Mouse (Mus musculus) lung, embryonic 15.5 days (tissue): ENCODE results near the gene Ubxn10. TPM values are rescaled to one million over a fixed set of nuclear protein-coding genes. Genes with fewer than 3 reads are reported as not detected.

Experiments
- ATAC-seq: fragments of 200-750 bp; cut with Nextera tagmentation; 2 replicates; pipeline ENCODE4 v1.8.0; 2017; ENCODE audit warnings: moderate number of reproducible peaks, borderline replicate concordance; ENCODE audit not compliant: low FRiP score, low TSS enrichment; ENCODE audit errors: extremely low read depth
- H3K27ac ChIP-seq: fragments of 300-500 bp; sonication (generic); 2 replicates; pipeline ENCODE4 v1.5.1; 2015; ENCODE audit warnings: moderate library complexity, mild to moderate bottlenecking, inconsistent platforms
- H3K27me3 ChIP-seq: fragments of 300-500 bp; sonication (generic); 2 replicates; pipeline ENCODE4 v1.6.1; 2015; ENCODE audit warnings: inconsistent platforms
- H3K36me3 ChIP-seq: fragments of 300-500 bp; sonication (generic); 2 replicates; pipeline ENCODE4 v1.6.1; 2015; ENCODE audit warnings: inconsistent platforms
- H3K4me1 ChIP-seq: fragments of 300-500 bp; sonication (generic); 2 replicates; pipeline ENCODE4 v1.6.1; 2015; ENCODE audit warnings: inconsistent platforms
- H3K4me2 ChIP-seq: fragments of 300-500 bp; sonication (generic); 2 replicates; pipeline ENCODE4 v1.6.1; 2015; ENCODE audit warnings: inconsistent platforms, mild to moderate bottlenecking, moderate library complexity
- H3K4me3 ChIP-seq: fragments of 300-500 bp; sonication (generic); 2 replicates; pipeline ENCODE4 v1.5.1; 2015; ENCODE audit warnings: mild to moderate bottlenecking, inconsistent platforms
- H3K9ac ChIP-seq: fragments of 300-500 bp; sonication (generic); 2 replicates; pipeline ENCODE4 v1.6.1; 2015; ENCODE audit warnings: inconsistent platforms
- H3K9me3 ChIP-seq: fragments of 300-500 bp; sonication (generic); 2 replicates; pipeline ENCODE4 v1.6.1; 2016; ENCODE audit warnings: inconsistent platforms
- WGBS: fragments of 180-500 bp; shearing (Covaris S2); methylation state at CpG from one replicate; pipeline ENCODE4 v1.1.7; 2015; 5-methylcytosine and 5-hydroxymethylcytosine counted together
- polyA plus RNA-seq: library from polyadenylated mRNA; unstranded; fragments of >200 nt; fragmentation: Nextera tagmentation; extraction: Ambion mirVana; gene quantifications from 2 replicates; pipeline ENCODE4 v1.2.1, GENCODE M21; 2015

The Ubxn10 gene
- 3.6 and 3.8 TPM in 2 replicates for polyA plus RNA-seq

DNA sequence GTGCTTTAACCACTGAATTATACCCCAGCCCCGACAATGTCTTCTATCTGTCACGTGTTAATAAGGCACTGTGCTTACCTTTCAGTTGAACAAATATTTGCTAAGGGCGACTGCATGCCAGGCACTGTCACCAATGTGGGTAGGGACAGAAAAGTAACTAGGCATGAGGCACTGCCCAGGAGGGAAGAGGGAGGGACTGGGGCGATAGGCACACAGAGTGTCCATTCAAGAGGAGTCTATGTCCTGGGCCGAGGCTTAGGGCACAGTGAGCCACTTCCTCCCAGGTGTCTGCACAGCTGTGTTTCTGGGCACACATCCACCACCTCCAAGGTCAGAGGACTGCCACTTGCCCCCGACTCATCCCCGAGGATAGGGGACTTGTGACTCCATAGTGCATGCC is at the start of gene Ubxn10:
TSS of gene Ubxn10 (minus strand) at position 137 of the 400 bp plus-strand sequence.
- Histone ChIP-seq H3K4me1 (peaks cover 35% of the 10 kb centered on the region), H3K9ac (no peak within 1 kb of the TSS), H3K27ac (peak within 1 kb of the TSS; percentile 58), H3K4me2 (no peak within 1 kb of the TSS), H3K36me3 (no peaks in the 10 kb centered on the region), H3K4me3 (no peak within 1 kb of the TSS), H3K9me3 (no peaks in the 10 kb centered on the region), H3K27me3 (no peaks in the 10 kb centered on the region)
- ATAC-seq, result peak; percentile 61
- WGBS, result 39% methylated on average over 7 of the region's 7 CpGs

DNA sequence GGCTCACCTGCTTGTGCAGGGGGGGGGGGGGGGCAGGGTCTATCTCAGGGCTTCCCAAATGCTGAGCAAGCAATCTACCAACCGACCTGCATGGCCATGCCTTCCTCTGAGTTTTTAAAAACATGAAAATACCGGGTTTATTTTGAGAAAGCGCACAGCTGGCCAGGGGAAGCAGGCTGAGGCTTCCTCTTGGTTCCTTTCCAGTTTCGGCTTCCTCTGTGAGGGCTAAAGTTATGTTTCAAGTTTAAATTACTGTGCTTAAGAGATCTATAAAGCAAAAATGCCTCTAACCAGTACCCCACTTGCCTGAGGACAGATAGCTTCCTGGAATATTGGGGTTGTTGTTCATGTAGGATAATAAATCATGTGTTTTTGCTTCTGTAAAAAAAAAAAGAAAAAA is 49.2 kb upstream of the Ubxn10 start:
- 38% methylated on average over 4 of the region's 4 CpGs for WGBS
- Histone ChIP-seq H3K9me3 (no peaks in the 10 kb centered on the region), H3K4me2 (no peak overlapping the region), H3K4me3 (no peak overlapping the region), H3K4me1 (no peaks in the 10 kb centered on the region), H3K36me3 (no peaks in the 10 kb centered on the region), H3K27me3 (no peaks in the 10 kb centered on the region; the same call in 1 of the 2 replicates), H3K9ac (no peak overlapping the region), H3K27ac (no peak overlapping the region)
- ATAC-seq, result no peak

DNA sequence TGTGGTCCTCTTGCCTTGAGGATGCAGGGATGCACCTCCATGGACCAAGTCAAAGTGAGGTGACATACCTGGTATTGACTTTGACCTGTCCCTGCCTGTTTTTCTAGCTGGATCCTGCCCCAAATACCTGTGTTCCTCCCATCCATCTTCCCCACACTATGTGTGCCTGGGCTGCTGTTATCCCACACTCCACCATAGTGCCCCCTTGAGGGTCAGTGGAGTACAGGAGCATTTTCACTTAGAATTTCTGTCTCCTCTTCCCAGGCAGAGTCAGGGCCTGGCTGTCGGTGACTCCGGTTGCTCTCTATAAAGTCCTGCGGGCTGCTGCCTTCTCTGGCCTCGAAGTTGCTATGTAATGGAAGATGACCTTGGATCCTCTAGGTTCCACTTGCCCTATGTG is 48.8 kb upstream of the Ubxn10 start:
- Histone ChIP-seq H3K27me3 (no peaks in the 10 kb centered on the region; the same call in 1 of the 2 replicates), H3K4me3 (no peak overlapping the region), H3K9me3 (no peaks in the 10 kb centered on the region), H3K36me3 (no peaks in the 10 kb centered on the region), H3K4me1 (no peaks in the 10 kb centered on the region), H3K4me2 (no peak overlapping the region), H3K9ac (no peak overlapping the region), H3K27ac (no peak overlapping the region)
- 54% methylated on average over 4 of the region's 4 CpGs for WGBS
- no peak for ATAC-seq

DNA sequence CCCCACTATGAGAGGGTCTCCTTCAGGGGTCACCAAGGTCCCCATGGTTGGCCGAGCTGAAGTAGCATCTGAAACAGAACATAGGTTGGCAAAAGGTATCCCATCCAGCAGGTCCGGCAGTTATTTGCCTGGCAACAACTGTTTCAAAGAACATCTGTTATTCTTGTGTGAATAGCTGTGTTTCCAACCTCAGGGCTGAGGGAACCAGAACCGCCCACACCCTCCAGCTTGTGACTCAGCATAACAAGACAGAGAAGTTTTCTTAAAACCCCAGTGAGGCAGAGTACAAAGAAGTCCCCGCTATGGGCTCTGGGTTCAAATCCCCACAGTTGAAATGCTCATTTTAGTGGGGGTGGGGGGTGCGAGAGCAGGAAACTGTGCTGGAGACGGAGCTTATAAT is 45.1 kb upstream of the Ubxn10 start:
- WGBS, result 78% methylated on average over 6 of the region's 6 CpGs
- H3K4me3 ChIP-seq, result no peak overlapping the region
- no peak overlapping the region for H3K4me2 ChIP-seq
- no peak for ATAC-seq
- H3K27me3 ChIP-seq, result 0 out of 2 replicates have a peak, but pooled peaks cover 3% of the 10 kb centered on the region
- H3K9me3 ChIP-seq, result no peaks in the 10 kb centered on the region
- no peaks in the 10 kb centered on the region for H3K36me3 ChIP-seq
- no peak overlapping the region for H3K9ac ChIP-seq
- no peaks in the 10 kb centered on the region for H3K4me1 ChIP-seq
- no peak overlapping the region for H3K27ac ChIP-seq

DNA sequence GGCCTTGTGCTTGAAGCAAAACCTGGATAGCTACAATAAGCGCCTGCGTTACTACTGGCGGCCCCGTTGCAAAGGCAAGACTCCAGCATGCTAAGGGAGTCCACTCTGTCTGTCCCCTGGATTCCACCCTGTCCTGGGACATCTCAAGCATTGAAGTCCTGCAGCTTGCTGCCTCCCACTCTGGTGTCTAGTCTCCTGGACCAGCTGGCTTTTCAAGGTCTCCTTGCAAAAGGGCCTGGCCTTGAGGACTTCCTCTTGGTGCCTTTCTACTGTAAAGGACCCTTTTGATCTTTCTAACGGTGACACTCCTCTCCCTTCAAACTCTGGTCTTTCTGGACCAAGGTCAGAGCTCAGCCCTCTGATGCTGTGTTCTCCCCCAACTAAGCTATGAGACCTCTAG is 43.3 kb upstream of the Ubxn10 start:
- Histone ChIP-seq H3K27me3 (0 out of 2 replicates have a peak, but pooled peaks cover 7% of the 10 kb centered on the region), H3K4me2 (no peak overlapping the region), H3K4me1 (no peaks in the 10 kb centered on the region), H3K27ac (no peak overlapping the region), H3K4me3 (no peak overlapping the region), H3K36me3 (no peaks in the 10 kb centered on the region), H3K9me3 (no peaks in the 10 kb centered on the region), H3K9ac (no peak overlapping the region)
- 81% methylated on average over 5 of the region's 5 CpGs for WGBS
- ATAC-seq, result no peak

DNA sequence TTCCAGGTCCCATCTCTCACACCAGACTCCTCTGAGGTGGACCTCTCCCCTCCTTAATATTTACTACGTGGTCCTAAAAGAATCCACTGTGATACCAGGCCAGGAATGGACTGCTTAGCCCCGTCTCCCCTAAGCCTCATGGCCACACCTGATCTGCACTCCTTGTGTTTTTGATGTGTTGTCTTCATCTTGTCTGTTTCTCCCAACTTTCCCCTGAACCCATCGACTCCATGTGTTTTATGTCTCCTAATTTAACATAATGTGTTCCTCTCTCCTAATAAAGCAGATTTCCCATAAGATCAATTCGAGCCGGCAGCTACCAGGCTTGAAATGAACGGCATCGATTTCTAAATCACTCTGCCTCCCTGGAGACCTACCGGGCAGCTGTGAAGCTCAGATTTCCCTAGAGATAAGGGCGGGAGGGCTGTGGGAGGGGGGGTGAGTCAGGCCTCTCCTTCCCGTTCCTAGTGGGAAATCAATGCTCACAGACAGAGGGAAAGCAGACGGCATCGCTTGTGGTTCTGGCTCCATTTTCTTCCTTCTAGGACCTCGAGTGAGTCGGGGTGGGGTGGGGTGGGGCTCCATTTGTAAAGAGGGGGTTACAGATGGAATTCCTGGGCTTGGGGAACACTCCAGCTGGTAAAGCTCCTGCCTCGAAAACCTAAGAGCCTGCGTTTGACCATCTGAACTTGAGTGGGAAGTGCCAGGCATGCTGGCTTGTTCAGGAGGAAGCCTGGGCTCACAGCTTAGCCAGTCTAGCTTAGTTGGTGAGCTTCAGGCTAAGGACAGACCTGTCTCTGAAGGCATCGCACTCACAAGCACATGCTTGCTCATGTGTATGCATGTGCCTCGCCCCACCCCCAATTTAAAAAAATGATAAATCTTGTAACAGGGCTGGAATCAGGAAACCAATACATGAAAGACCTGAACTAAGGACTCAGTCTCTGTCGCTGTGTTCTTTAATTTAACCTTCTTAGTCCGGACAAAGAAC is 40.7 kb upstream of the Ubxn10 start:
- Histone ChIP-seq H3K4me1 (no peaks in the 10 kb centered on the region), H3K9ac (no peak overlapping the region), H3K27me3 (0 out of 2 replicates have a peak, but pooled peaks cover 7% of the 10 kb centered on the region), H3K4me2 (no peak overlapping the region), H3K27ac (no peak overlapping the region), H3K4me3 (no peak overlapping the region), H3K36me3 (no peaks in the 10 kb centered on the region), H3K9me3 (no peaks in the 10 kb centered on the region)
- no peak for ATAC-seq
- 33% methylated on average over 20 of the region's 20 CpGs for WGBS

DNA sequence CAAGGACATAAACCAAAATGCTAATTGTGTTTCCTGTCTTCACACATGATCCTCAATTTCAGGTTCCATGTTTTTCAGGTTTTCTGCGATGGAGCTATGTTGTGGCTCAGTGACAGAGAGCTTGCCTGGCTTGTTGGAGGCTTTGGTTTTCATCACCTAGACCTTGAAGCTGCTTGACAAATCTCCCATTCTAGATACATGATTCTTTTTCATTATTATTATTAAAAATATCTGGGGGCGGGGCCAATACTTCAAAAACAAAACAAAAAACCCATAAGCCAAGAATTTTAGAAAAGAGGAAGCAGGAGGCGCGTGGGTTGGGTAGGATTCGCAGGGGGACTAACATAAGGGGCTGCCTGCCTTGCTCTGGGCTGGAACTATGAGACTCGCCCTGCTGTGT is 38.5 kb upstream of the Ubxn10 start, which contains the start of gene Pla2g2d:
TSS of gene Pla2g2d (plus strand) at position 301 of the 400 bp plus-strand sequence.
- Histone ChIP-seq H3K4me2 (no peak within 1 kb of the TSS), H3K36me3 (no peaks in the 10 kb centered on the region), H3K9ac (no peak within 1 kb of the TSS), H3K4me1 (no peaks in the 10 kb centered on the region), H3K27ac (no peak within 1 kb of the TSS), H3K9me3 (no peaks in the 10 kb centered on the region), H3K4me3 (no peak within 1 kb of the TSS), H3K27me3 (peaks cover 9% of the 10 kb centered on the region; the same call in 1 of the 2 replicates)
- 80% methylated on average over 6 of the region's 6 CpGs for WGBS
- ATAC-seq, result no peak

DNA sequence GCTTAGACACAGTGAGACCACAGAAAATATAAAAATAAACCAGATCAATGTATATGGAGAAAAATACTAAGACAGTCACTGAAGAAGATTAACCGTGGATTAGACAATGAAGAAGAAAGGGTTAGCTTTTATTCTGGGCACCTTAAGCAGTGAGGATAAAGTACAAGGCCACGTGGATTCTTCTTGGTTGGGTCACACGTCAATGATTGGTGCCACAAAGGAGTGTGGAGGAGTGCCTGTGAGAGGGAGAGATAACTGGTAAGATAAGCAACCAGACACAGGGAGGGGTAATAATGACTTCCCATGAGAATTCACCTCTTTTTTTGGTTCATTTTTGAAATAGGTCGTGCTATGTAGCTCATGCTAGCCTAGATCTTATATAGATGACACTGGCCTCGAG is 35.4 kb upstream of the Ubxn10 start:
- H3K27me3 ChIP-seq, result peaks cover 9% of the 10 kb centered on the region; the same call in 1 of the 2 replicates
- no peak overlapping the region for H3K4me3 ChIP-seq
- ATAC-seq, result no peak
- no peaks in the 10 kb centered on the region for H3K4me1 ChIP-seq
- H3K36me3 ChIP-seq, result no peaks in the 10 kb centered on the region
- 72% methylated on average over 5 of the region's 5 CpGs for WGBS
- no peak overlapping the region for H3K27ac ChIP-seq
- H3K9me3 ChIP-seq, result no peaks in the 10 kb centered on the region
- no peak overlapping the region for H3K9ac ChIP-seq
- H3K4me2 ChIP-seq, result no peak overlapping the region

DNA sequence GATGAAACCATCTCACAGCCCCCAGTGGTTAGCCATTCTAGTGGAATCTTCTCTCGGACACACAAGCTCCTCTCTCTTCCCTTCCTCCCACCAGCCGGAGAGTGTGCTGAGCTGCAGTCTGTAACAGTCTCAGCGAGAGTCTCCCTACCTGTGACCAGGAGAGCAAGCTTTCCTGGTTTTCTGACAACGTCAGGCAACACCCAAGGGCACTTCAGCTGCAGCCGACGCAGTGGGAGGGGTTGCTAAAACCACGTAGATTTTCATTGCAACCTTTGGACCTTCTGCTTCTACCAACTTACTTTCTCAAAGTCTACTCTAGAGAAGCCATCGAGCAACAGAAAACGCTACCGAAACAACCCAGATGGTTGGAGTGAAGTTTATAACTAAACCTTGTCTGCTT is 35.0 kb upstream of the Ubxn10 start:
- Histone ChIP-seq H3K9ac (no peak overlapping the region), H3K4me1 (no peaks in the 10 kb centered on the region), H3K9me3 (no peaks in the 10 kb centered on the region), H3K27me3 (peaks cover 5% of the 10 kb centered on the region; the same call in 1 of the 2 replicates), H3K4me3 (no peak overlapping the region), H3K36me3 (no peaks in the 10 kb centered on the region), H3K4me2 (no peak overlapping the region), H3K27ac (no peak overlapping the region)
- ATAC-seq, result no peak
- WGBS, result 60% methylated on average over 10 of the region's 10 CpGs

DNA sequence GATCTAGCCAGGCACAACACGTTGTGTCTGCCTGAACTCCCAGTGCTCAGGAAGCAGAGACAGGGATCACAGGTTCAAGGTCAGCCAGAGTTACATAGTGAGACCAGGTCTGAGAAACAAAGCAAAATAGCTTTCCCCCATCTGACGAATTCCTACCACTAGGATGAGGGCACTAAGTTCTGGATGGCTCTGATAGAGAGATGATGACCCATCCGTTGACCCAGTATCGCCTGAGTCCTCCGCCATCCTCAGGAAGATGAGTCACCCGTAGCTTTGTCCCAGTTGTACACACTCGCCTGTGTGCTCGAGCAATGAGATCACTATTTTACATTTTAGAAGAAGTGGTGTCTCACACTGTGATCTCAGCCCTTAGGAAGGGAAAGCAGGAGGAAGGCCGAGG is 25.3 kb upstream of the Ubxn10 start:
- H3K9me3 ChIP-seq, result no peaks in the 10 kb centered on the region
- no peak overlapping the region for H3K27ac ChIP-seq
- H3K27me3 ChIP-seq, result no peaks in the 10 kb centered on the region
- H3K36me3 ChIP-seq, result no peaks in the 10 kb centered on the region
- H3K4me2 ChIP-seq, result no peak overlapping the region
- WGBS, result 66% methylated on average over 9 of the region's 9 CpGs
- no peak overlapping the region for H3K4me3 ChIP-seq
- H3K9ac ChIP-seq, result no peak overlapping the region
- ATAC-seq, result no peak
- H3K4me1 ChIP-seq, result no peaks in the 10 kb centered on the region

DNA sequence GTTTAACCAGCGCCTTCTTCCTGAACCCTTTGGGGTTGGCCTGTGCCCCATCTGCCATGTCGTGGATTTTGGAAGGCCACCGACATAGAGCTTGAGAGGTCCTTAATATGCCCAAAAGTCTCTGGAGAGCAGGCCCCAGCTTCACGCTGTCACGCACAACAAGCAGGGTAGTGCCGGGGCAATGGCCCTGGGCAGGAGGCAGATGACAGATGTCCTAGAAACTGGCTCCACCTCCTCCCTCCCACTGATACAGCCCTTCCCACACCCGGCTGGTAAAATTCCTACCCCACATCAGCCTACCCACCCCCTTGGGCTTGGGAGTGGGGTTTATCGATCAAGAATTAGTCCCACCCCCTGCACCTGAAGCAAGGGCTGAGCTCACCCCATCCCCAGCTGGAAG is 20.4 kb upstream of the Ubxn10 start, which contains the start of gene Pla2g2f:
TSS of gene Pla2g2f (minus strand) at position 211 of the 400 bp plus-strand sequence.
- WGBS, result 80% methylated on average over 8 of the region's 8 CpGs
- no peak within 1 kb of the TSS for H3K27ac ChIP-seq
- no peak within 1 kb of the TSS for H3K4me3 ChIP-seq
- H3K27me3 ChIP-seq, result no peaks in the 10 kb centered on the region
- H3K4me2 ChIP-seq, result no peak within 1 kb of the TSS
- ATAC-seq, result no peak
- no peaks in the 10 kb centered on the region for H3K36me3 ChIP-seq
- no peaks in the 10 kb centered on the region for H3K9me3 ChIP-seq
- no peak within 1 kb of the TSS for H3K9ac ChIP-seq
- no peaks in the 10 kb centered on the region for H3K4me1 ChIP-seq

DNA sequence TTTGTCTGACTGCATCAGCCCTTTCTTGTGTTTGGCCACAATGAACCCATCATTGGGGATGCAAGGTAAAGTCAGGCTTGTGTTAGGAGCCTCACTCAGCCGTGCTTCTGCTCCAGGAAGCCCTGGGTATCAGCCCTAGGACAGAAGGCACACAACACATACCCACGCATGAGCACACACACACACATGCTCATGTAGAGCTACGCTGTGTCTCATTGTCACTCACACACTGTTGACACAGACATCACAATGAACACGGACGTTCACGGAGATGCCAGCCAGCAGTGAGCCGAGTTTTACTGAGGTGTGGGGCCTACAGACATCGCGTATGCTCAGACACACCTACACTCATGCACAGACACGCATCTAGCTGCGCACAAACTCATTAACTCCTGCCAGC is 19.0 kb upstream of the Ubxn10 start:
- no peaks in the 10 kb centered on the region for H3K9me3 ChIP-seq
- 75% methylated on average over 11 of the region's 11 CpGs for WGBS
- H3K36me3 ChIP-seq, result no peaks in the 10 kb centered on the region
- no peaks in the 10 kb centered on the region for H3K27me3 ChIP-seq
- no peak overlapping the region for H3K4me2 ChIP-seq
- H3K9ac ChIP-seq, result no peak overlapping the region
- no peaks in the 10 kb centered on the region for H3K4me1 ChIP-seq
- no peak overlapping the region for H3K27ac ChIP-seq
- ATAC-seq, result no peak
- H3K4me3 ChIP-seq, result no peak overlapping the region
